Mouse (Mus musculus): ENCODE measurements around the gene Lix1l.

Lix1l gene

DNA sequence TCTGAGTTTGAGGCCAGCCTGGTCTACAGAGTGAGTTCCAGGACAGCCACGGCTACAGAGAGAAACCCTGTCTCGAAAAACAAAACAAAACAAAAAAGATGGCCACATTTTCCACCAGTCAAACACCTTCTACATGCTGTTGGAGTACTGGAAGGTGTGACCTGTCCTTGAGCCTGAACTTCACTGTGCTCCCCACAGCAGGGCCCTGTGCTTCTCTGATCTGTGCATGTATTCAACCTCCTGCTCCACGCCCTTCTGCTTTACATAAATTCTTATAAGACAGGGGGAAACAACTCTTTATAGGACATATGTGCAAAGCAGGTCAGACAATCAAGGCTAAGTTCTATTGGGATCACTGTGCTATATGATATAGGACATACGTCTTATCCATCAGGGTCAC is 22.3 kb downstream of the Lix1l start:
- TF ChIP-seq CTCF (conservative IDR thresholded peaks at IDR 0.05; ENCODE audit: low read length) (no peak), NANOG (IDR thresholded peaks at IDR 0.05; ENCODE audit: borderline replicate concordance, low read length) (peak; percentile 38; the same call in 1 of the 2 replicates)
- Histone ChIP-seq H3K36me3 (ENCODE audit: insufficient read depth, low read length) (peaks cover 76% of the 10 kb centered on the region), H3K4me3 (replicated peaks; ENCODE audit: low read length) (no peak overlapping the region), H3K9me3 (ENCODE audit: low read length) (no peaks in the 10 kb centered on the region), H3K4me1 (replicated peaks; ENCODE audit: low read depth, low read length) (peaks cover 53% of the 10 kb centered on the region), H3K27me3 (ENCODE audit: insufficient read depth, low read length) (no peaks in the 10 kb centered on the region)

DNA sequence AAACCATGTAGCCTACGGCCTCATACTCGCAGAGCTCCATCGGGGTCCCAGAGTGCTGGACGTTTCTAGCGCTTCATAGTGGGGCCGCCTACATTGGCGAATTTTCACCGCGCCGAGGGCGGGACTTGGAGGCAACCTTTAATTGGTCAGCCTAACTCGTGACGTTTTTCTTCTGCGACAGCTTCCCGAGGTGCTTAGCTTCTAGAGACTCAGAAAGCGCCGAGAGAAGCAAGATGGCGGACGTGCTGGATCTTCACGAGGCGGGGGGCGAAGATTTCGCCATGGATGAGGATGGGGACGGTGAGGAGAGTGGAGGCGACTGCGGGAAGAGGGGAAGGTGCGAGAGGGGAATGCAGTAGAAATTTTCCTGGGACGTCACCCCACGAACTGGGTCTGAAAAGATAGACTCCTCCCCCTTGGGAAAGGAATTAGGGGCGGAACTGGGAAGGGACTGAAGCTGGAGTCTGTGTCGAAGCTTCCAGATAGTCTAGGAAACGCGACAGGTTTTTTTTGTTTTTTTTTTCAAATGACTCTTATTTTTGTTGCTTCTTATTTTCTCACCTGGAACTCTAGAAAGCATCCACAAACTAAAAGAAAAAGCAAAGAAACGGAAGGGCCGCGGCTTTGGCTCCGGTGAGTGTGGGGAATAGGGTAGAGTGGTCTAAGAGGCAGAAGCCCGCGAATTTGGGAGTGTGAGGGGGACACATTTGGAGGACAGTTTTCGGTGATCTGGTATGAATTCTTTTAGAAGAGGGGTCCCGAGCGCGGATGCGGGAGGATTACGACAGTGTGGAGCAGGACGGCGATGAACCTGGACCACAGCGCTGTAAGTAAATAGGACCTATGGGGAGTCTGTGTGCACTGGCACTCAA is 29.0 kb downstream of the Lix1l start, which contains the start of gene Rbm8a:
TSS of gene Rbm8a (plus strand) at position 205 of the 872 bp plus-strand sequence.
- H3K36me3 ChIP-seq (ENCODE audit: insufficient read depth, low read length) = peaks cover 56% of the 10 kb centered on the region
- peak within 1 kb of the TSS; percentile 89 for H3K4me3 ChIP-seq (replicated peaks; ENCODE audit: low read length)
- H3K27me3 ChIP-seq (ENCODE audit: insufficient read depth, low read length) = no peaks in the 10 kb centered on the region
- H3K9me3 ChIP-seq (ENCODE audit: low read length) = no peaks in the 10 kb centered on the region
- no peak for TF ChIP-seq NANOG (IDR thresholded peaks at IDR 0.05; ENCODE audit: borderline replicate concordance, low read length)
- no peak for TF ChIP-seq CTCF (conservative IDR thresholded peaks at IDR 0.05; ENCODE audit: low read length)
- TF ChIP-seq POU5F1 (IDR thresholded peaks at IDR 0.05; ENCODE audit: borderline replicate concordance, low read length) = no peak
- peaks cover 64% of the 10 kb centered on the region for H3K4me1 ChIP-seq (replicated peaks; ENCODE audit: low read depth, low read length)

DNA sequence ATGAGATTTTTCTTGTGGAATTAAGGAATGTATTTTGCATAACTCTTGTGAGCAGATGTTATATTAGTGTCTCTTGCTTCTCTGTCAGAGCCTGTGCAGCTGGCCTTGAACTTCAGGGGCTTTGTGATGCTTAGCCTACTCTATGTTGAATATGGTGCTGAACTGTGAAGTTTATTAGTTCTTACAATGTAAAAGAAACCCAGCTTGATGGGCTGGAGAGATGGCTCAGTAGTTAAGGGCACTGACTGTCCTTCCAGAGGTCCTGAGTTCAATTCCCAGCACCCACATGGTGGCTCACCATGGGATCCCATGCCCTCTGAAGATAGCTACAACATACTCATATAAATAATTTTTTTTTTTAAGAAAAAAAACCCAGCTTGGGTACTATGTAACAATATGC is 31.1 kb downstream of the Lix1l start:
- Histone ChIP-seq H3K9me3 (ENCODE audit: low read length) (no peaks in the 10 kb centered on the region), H3K36me3 (ENCODE audit: insufficient read depth, low read length) (peaks cover 40% of the 10 kb centered on the region), H3K27me3 (ENCODE audit: insufficient read depth, low read length) (no peaks in the 10 kb centered on the region), H3K4me1 (replicated peaks; ENCODE audit: low read depth, low read length) (peaks cover 63% of the 10 kb centered on the region), H3K4me3 (replicated peaks; ENCODE audit: low read length) (no peak overlapping the region)
- TF ChIP-seq POU5F1 (IDR thresholded peaks at IDR 0.05; ENCODE audit: borderline replicate concordance, low read length) = no peak

DNA sequence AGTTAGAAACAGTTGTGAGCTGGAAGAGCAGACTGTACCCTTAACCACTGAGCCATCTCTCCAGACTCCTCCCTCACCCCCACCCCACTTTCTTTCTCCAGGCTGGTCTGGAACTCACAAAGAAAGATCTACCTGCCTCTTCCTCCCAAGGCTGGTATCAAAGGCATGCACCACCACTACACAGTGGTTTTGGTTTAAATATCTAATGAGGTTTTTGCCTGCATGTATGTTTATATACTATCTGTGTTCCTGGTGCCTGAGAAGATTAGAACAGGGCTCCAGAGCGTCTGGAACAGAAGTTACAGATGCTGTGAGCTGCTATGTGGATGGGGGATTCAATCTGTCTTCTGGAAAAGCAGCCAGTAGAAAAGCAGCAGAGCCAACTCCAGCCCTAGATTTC is 33.1 kb downstream of the Lix1l start:
- TF ChIP-seq POU5F1 (IDR thresholded peaks at IDR 0.05; ENCODE audit: borderline replicate concordance, low read length) (no peak), NANOG (IDR thresholded peaks at IDR 0.05; ENCODE audit: borderline replicate concordance, low read length) (no peak), CTCF (conservative IDR thresholded peaks at IDR 0.05; ENCODE audit: low read length) (no peak)
- peaks cover 52% of the 10 kb centered on the region for H3K36me3 ChIP-seq (ENCODE audit: insufficient read depth, low read length)
- H3K4me1 ChIP-seq (replicated peaks; ENCODE audit: low read depth, low read length) = peaks cover 65% of the 10 kb centered on the region
- no peaks in the 10 kb centered on the region for H3K27me3 ChIP-seq (ENCODE audit: insufficient read depth, low read length)
- no peaks in the 10 kb centered on the region for H3K9me3 ChIP-seq (ENCODE audit: low read length)
- no peak overlapping the region for H3K4me3 ChIP-seq (replicated peaks; ENCODE audit: low read length)

DNA sequence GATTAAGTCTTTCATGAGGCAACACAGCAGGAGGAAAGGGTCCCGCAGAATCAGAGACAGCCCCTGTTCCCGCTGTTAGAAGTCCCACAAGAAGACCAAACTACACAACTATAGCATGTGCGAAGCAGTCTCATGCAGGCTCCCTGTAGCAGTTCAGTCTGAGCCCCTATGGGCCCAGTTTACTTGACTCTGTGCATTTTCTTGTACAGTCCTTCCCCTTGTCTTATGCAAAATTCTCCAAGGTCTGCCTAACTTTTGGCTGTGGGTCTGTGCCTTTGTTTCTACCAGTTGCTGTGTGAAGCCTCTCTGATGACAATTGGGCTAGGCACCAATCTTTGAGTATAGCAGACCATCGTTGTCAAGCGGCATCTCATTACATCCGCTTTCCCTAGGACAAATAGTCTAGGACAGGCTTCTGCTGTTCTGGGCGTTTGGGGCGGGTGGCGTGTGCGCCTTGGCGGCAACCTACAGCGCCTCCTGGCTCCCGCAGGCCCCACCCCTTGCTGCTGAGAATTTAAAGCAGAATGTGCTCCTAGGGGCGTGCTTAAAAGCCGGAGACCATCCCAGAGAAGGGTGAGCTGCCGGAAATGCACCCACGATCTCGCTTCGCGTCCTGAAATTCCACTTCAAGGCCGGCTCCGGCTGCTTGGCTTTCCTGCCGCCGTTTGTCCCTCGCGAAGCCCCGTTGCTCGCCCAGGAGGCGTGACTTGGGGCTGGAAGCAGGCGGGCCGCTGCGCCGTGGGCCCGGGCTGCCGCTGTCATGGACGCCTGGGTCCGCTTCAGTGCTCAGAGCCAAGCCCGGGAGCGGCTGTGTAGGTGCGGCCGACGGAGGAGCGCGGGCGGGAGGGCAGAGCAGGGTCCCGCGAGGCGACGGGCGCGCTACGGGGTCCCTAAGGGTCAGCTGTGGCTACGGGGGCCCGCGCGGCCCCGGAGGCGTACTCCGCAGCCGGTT is 34.3 kb downstream of the Lix1l start, which contains the start of the genes Pex11b and Gm42957:
TSS of gene Pex11b (plus strand) at position 449 of the 952 bp plus-strand sequence.
TSS of gene Gm42957 (plus strand) at position 547 of the 952 bp plus-strand sequence.
- Histone ChIP-seq H3K27me3 (ENCODE audit: insufficient read depth, low read length) (no peaks in the 10 kb centered on the region), H3K4me1 (replicated peaks; ENCODE audit: low read depth, low read length) (peaks cover 65% of the 10 kb centered on the region), H3K9me3 (ENCODE audit: low read length) (no peaks in the 10 kb centered on the region), H3K36me3 (ENCODE audit: insufficient read depth, low read length) (peaks cover 63% of the 10 kb centered on the region), H3K4me3 (replicated peaks; ENCODE audit: low read length) (peak within 1 kb of the TSS; percentile 93)
- no peak for TF ChIP-seq POU5F1 (IDR thresholded peaks at IDR 0.05; ENCODE audit: borderline replicate concordance, low read length)
- no peak for TF ChIP-seq NANOG (IDR thresholded peaks at IDR 0.05; ENCODE audit: borderline replicate concordance, low read length)
- no peak for TF ChIP-seq CTCF (conservative IDR thresholded peaks at IDR 0.05; ENCODE audit: low read length)

DNA sequence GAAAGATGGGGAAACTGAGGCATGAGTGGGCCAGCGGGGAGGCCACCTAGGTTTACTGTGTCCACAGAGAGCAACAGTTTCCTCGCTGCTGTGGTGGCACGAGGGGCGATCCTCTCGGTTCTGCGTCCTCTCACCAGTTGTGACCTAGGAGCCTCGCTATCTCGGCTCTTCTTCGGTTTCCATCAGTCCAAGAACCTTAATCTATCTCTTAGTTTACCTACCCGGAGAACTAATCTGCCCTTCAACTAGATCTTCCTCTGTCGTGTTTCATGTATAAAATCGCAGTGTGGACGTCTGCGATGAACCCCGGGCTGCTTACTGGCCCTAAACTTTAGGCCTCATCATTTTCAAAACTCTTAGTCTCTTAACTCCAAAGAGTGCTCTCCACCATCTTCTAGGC is 35.0 kb downstream of the Lix1l start:
- H3K9me3 ChIP-seq (ENCODE audit: low read length) = no peaks in the 10 kb centered on the region
- H3K27me3 ChIP-seq (ENCODE audit: insufficient read depth, low read length) = no peaks in the 10 kb centered on the region
- peaks cover 63% of the 10 kb centered on the region for H3K36me3 ChIP-seq (ENCODE audit: insufficient read depth, low read length)
- no peak for TF ChIP-seq NANOG (IDR thresholded peaks at IDR 0.05; ENCODE audit: borderline replicate concordance, low read length)
- no peak for TF ChIP-seq POU5F1 (IDR thresholded peaks at IDR 0.05; ENCODE audit: borderline replicate concordance, low read length)
- no peak for TF ChIP-seq CTCF (conservative IDR thresholded peaks at IDR 0.05; ENCODE audit: low read length)
- peaks cover 61% of the 10 kb centered on the region for H3K4me1 ChIP-seq (replicated peaks; ENCODE audit: low read depth, low read length)
- H3K4me3 ChIP-seq (replicated peaks; ENCODE audit: low read length) = peak overlapping the region; percentile 93

DNA sequence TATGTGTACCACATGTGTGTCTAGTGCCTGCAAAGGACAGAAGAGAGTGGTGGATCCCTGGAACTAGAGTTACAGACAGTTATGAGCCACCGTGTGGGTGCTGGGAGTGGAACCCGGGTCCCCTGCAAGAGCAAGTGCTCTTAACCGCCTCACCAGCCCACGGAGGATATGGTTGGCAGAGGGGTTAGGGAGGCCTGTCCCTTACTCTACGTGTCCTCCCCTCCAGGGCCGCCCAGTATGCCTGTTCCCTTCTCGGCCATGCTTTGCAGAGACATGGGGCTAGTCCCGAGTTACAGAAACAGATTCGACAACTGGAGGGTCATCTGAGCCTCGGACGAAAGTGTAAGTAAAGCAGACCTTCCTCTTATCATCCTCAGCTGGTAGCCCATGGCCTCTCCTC is 35.5 kb downstream of the Lix1l start:
- H3K36me3 ChIP-seq (ENCODE audit: insufficient read depth, low read length) = peaks cover 63% of the 10 kb centered on the region
- H3K9me3 ChIP-seq (ENCODE audit: low read length) = no peaks in the 10 kb centered on the region
- peak overlapping the region; percentile 93 for H3K4me3 ChIP-seq (replicated peaks; ENCODE audit: low read length)
- peaks cover 55% of the 10 kb centered on the region for H3K4me1 ChIP-seq (replicated peaks; ENCODE audit: low read depth, low read length)
- no peaks in the 10 kb centered on the region for H3K27me3 ChIP-seq (ENCODE audit: insufficient read depth, low read length)
- no peak for TF ChIP-seq POU5F1 (IDR thresholded peaks at IDR 0.05; ENCODE audit: borderline replicate concordance, low read length)
- no peak for TF ChIP-seq CTCF (conservative IDR thresholded peaks at IDR 0.05; ENCODE audit: low read length)
- TF ChIP-seq NANOG (IDR thresholded peaks at IDR 0.05; ENCODE audit: borderline replicate concordance, low read length) = no peak

DNA sequence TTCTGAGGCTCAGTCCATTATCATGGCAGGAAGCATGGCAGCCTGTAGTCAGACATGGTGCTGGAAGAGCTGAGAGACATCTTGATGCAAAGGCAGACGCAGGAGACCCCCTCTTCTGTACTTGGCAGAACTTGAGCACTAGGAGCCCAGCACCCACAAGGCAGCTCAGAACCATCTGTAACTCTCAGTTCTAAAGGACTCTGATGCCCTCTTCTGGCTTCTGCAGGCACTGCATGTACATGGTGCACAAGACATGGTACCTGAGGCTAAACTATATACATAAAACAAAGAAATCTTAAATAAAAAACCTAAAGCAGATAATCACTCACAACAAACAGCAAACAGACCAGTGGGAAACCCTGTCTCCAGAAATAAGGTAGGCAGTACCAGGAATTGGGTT is 38.3 kb downstream of the Lix1l start:
- peaks cover 63% of the 10 kb centered on the region for H3K36me3 ChIP-seq (ENCODE audit: insufficient read depth, low read length)
- H3K4me3 ChIP-seq (replicated peaks; ENCODE audit: low read length) = no peak overlapping the region
- H3K4me1 ChIP-seq (replicated peaks; ENCODE audit: low read depth, low read length) = peaks cover 30% of the 10 kb centered on the region
- no peaks in the 10 kb centered on the region for H3K27me3 ChIP-seq (ENCODE audit: insufficient read depth, low read length)
- TF ChIP-seq NANOG (IDR thresholded peaks at IDR 0.05; ENCODE audit: borderline replicate concordance, low read length) (no peak), POU5F1 (IDR thresholded peaks at IDR 0.05; ENCODE audit: borderline replicate concordance, low read length) (no peak), CTCF (conservative IDR thresholded peaks at IDR 0.05; ENCODE audit: low read length) (peak; percentile 58)
- H3K9me3 ChIP-seq (ENCODE audit: low read length) = no peaks in the 10 kb centered on the region

Measured in E14TG2a.4 (cell line).